In genomic region chr17:44672806-44673205, GRCm38 (mm10) we compare ENCODE assay signal across 9 mouse cellular contexts.
DNase-seq lines count a peak whose midpoint lies in the region; ATAC-seq and TF ChIP-seq lines count a peak whose summit lies in the region.
"Had no signal": no experiment of that assay in that cellular context is flagged by ENCODE, and none has a peak within 500 bp of the region (broad histone marks: within the 10 kb centered on the region; RNA-seq: fewer than 3 reads in every experiment).

No protein-coding gene starts in this region.

- TF ChIP-seq CTCF in hindbrain, postnatal 0 days (IDR thresholded peaks at IDR 0.05; ENCODE audit: low read depth): peak; percentile 42

- peaks cover 5% of the 10 kb centered on the region; the same call in 1 of the 2 replicates for H3K4me1 ChIP-seq in hindbrain, postnatal 0 days (ENCODE audit: insufficient read depth, low read length)
- no peaks in the 10 kb centered on the region for H3K4me1 ChIP-seq in hindbrain, embryonic 11.5 days (replicated peaks; ENCODE audit: control insufficient read depth, insufficient read depth, low read length)
- H3K4me1 ChIP-seq in midbrain, embryonic 13.5 days (replicated peaks): peaks cover 9% of the 10 kb centered on the region
- H3K4me1 ChIP-seq in midbrain, embryonic 11.5 days (ENCODE audit: control insufficient read depth, insufficient read depth, low read length): peaks cover 6% of the 10 kb centered on the region

- no peak overlapping the region for H3K4me3 ChIP-seq in hindbrain, postnatal 0 days (ENCODE audit: low read length)
- H3K4me3 ChIP-seq in hindbrain, embryonic 11.5 days (ENCODE audit: low read depth, low read length): no peak overlapping the region
- H3K4me3 ChIP-seq in midbrain, embryonic 13.5 days (replicated peaks): no peak overlapping the region
- H3K4me3 ChIP-seq in midbrain, embryonic 11.5 days (ENCODE audit: low read depth, low read length): no peak overlapping the region
- H3K4me3 ChIP-seq: limb, embryonic 12.5 days had no signal

- H3K27ac ChIP-seq in hindbrain, postnatal 0 days: no peak overlapping the region
- no peak overlapping the region for H3K27ac ChIP-seq in hindbrain, embryonic 11.5 days (ENCODE audit: low read depth, low read length)
- H3K27ac ChIP-seq in midbrain, embryonic 13.5 days: no peak overlapping the region
- no peak overlapping the region for H3K27ac ChIP-seq in midbrain, embryonic 11.5 days (ENCODE audit: low read depth, low read length)
- H3K27ac ChIP-seq: limb, embryonic 12.5 days had no signal

- intact Hi-C loops in heart, postnatal 14 days (cut with DNase I): no loop called here

- H3K9me3 ChIP-seq in hindbrain, postnatal 0 days (ENCODE audit: low read length): no peaks in the 10 kb centered on the region
- H3K9me3 ChIP-seq in hindbrain, embryonic 11.5 days (ENCODE audit: control insufficient read depth, low read length): no peaks in the 10 kb centered on the region
- H3K9me3 ChIP-seq in midbrain, embryonic 13.5 days: no peaks in the 10 kb centered on the region
- H3K9me3 ChIP-seq in midbrain, embryonic 11.5 days (ENCODE audit: control insufficient read depth, low read length): no peaks in the 10 kb centered on the region
- H3K9me3 ChIP-seq: limb, embryonic 12.5 days had no signal

- ATAC-seq in hindbrain, postnatal 0 days: no peak
- no peak for ATAC-seq in hindbrain, embryonic 11.5 days (ENCODE audit: low FRiP score)
- ATAC-seq in midbrain, embryonic 13.5 days: no peak
- no peak for ATAC-seq in midbrain, embryonic 11.5 days (ENCODE audit: low FRiP score)

- no peaks in the 10 kb centered on the region for H3K27me3 ChIP-seq in hindbrain, postnatal 0 days (ENCODE audit: insufficient read depth, low read length)
- no peaks in the 10 kb centered on the region for H3K27me3 ChIP-seq in hindbrain, embryonic 11.5 days (ENCODE audit: control insufficient read depth, insufficient read depth, low read length)
- peaks cover 32% of the 10 kb centered on the region for H3K27me3 ChIP-seq in midbrain, embryonic 13.5 days
- H3K27me3 ChIP-seq in midbrain, embryonic 11.5 days (ENCODE audit: control insufficient read depth, insufficient read depth, low read length): peaks cover 9% of the 10 kb centered on the region; the same call in 1 of the 2 replicates

- H3K36me3 ChIP-seq in hindbrain, postnatal 0 days (ENCODE audit: insufficient read depth, low read length): no peaks in the 10 kb centered on the region
- H3K36me3 ChIP-seq in hindbrain, embryonic 11.5 days (ENCODE audit: control insufficient read depth, insufficient read depth, low read length): no peaks in the 10 kb centered on the region
- no peaks in the 10 kb centered on the region for H3K36me3 ChIP-seq in midbrain, embryonic 13.5 days
- H3K36me3 ChIP-seq in midbrain, embryonic 11.5 days (ENCODE audit: control insufficient read depth, insufficient read depth, low read length): no peaks in the 10 kb centered on the region
- H3K36me3 ChIP-seq: limb, embryonic 12.5 days had no signal

- no peak overlapping the region for H3K9ac ChIP-seq in hindbrain, postnatal 0 days (replicated peaks; ENCODE audit: low read length)
- no peak overlapping the region for H3K9ac ChIP-seq in hindbrain, embryonic 11.5 days (ENCODE audit: low read depth, low read length)
- no peak overlapping the region for H3K9ac ChIP-seq in midbrain, embryonic 13.5 days (replicated peaks)
- no peak overlapping the region for H3K9ac ChIP-seq in midbrain, embryonic 11.5 days (ENCODE audit: low read length)
- H3K9ac ChIP-seq: limb, embryonic 12.5 days had no signal

- no peak for DNase-seq in hindbrain, postnatal 0 days (ENCODE audit: low spot score)
- DNase-seq in hindbrain, embryonic 11.5 days (ENCODE audit: low spot score): no peak
- peak; percentile 40 for DNase-seq in ES-CJ7 (ENCODE audit: low read depth, low spot score)
- DNase-seq in heart, postnatal 14 days: peak; percentile 3 to 18
- DNase-seq in spleen, postnatal 10 days (ENCODE audit: low spot score in 2 of 2): peak; percentile 72 to 87
- no peak for DNase-seq in kidney, postnatal 14 days
- no peak for DNase-seq in midbrain, embryonic 11.5 days (ENCODE audit: low spot score, missing footprints)

- WGBS in hindbrain, postnatal 0 days: 72% methylated on average over 7 of the region's 7 CpGs
- 68% methylated on average over 7 of the region's 7 CpGs for WGBS in hindbrain, embryonic 11.5 days
- 77% methylated on average over 7 of the region's 7 CpGs for WGBS in midbrain, embryonic 13.5 days
- 63% methylated on average over 7 of the region's 7 CpGs for WGBS in midbrain, embryonic 11.5 days

- no peak overlapping the region for H3K4me2 ChIP-seq in hindbrain, postnatal 0 days (ENCODE audit: low read depth, low read length)
- H3K4me2 ChIP-seq in hindbrain, embryonic 11.5 days (replicated peaks; ENCODE audit: low read depth, low read length): no peak overlapping the region
- no peak overlapping the region for H3K4me2 ChIP-seq in midbrain, embryonic 13.5 days (replicated peaks)
- no peak overlapping the region for H3K4me2 ChIP-seq in midbrain, embryonic 11.5 days
- H3K4me2 ChIP-seq: limb, embryonic 12.5 days had no signal

Comparison
In these comparisons a context has a peak if more than half of its experiments do, and no peak if none do; other contexts are left out.
1. DNase-seq: peak in ES-CJ7 (single experiment), heart, postnatal 14 days (2 of 2) and spleen, postnatal 10 days (2 of 2); none in hindbrain, postnatal 0 days (single experiment), hindbrain, embryonic 11.5 days (single experiment), kidney, postnatal 14 days (single experiment) and midbrain, embryonic 11.5 days (single experiment).